Comparison of ENCODE assay signal across 28 mouse cellular contexts in genomic region chr14:79225458-79225857, GRCm38 (mm10). TPM values are rescaled to one million over a fixed set of nuclear protein-coding genes. Genes with fewer than 3 reads are reported as not detected.
DNase-seq lines count a peak whose midpoint lies in the region; ATAC-seq lines count a peak whose summit lies in the region.
"Had no signal": no experiment of that assay in that cellular context is flagged by ENCODE, and none has a peak within 500 bp of the region (broad histone marks: within the 10 kb centered on the region; RNA-seq: fewer than 3 reads in every experiment).

No protein-coding gene starts in this region.

- no peak overlapping the region for H3K4me3 ChIP-seq in heart, embryonic 12.5 days
- H3K4me3 ChIP-seq in lung, embryonic 15.5 days: no peak overlapping the region
- H3K4me3 ChIP-seq in embryonic facial prominence, embryonic 10.5 days: no peak overlapping the region
- no peak overlapping the region for H3K4me3 ChIP-seq in heart, embryonic 16.5 days (ENCODE audit: low read length)
- H3K4me3 ChIP-seq: limb, embryonic 10.5 days; midbrain, embryonic 13.5 days; neural tube, embryonic 13.5 days had no signal

- H3K9ac ChIP-seq in heart, embryonic 12.5 days: no peak overlapping the region
- no peak overlapping the region for H3K9ac ChIP-seq in lung, embryonic 15.5 days
- H3K9ac ChIP-seq in heart, embryonic 16.5 days (ENCODE audit: low read length): no peak overlapping the region
- H3K9ac ChIP-seq: midbrain, embryonic 13.5 days; neural tube, embryonic 13.5 days had no signal

- peaks cover 31% of the 10 kb centered on the region for H3K4me1 ChIP-seq in heart, embryonic 12.5 days (replicated peaks)
- peaks cover 23% of the 10 kb centered on the region for H3K4me1 ChIP-seq in lung, embryonic 15.5 days
- H3K4me1 ChIP-seq in embryonic facial prominence, embryonic 10.5 days: peaks cover 25% of the 10 kb centered on the region
- peaks cover 11% of the 10 kb centered on the region for H3K4me1 ChIP-seq in heart, embryonic 16.5 days (ENCODE audit: control insufficient read depth, insufficient read depth, low read length)
- H3K4me1 ChIP-seq: midbrain, embryonic 13.5 days; neural tube, embryonic 13.5 days had no signal

- peak overlapping the region; percentile 12; the same call in 1 of the 2 replicates for H3K4me2 ChIP-seq in heart, embryonic 12.5 days
- no peak overlapping the region for H3K4me2 ChIP-seq in lung, embryonic 15.5 days
- H3K4me2 ChIP-seq in heart, embryonic 16.5 days (ENCODE audit: low read depth, low read length): peak overlapping the region; percentile 17; the same call in 1 of the 2 replicates
- H3K4me2 ChIP-seq: liver, embryonic 11.5 days; midbrain, embryonic 13.5 days; neural tube, embryonic 13.5 days had no signal

- intact Hi-C loops in heart, postnatal 36 days (cut with DNase I): loop anchor here (5.0 kb wide), 1 partner anchor 43 kb away; no protein-coding TSS in a partner anchor

- peak; percentile 76 for ATAC-seq in heart, embryonic 12.5 days (ENCODE audit: insufficient number of reproducible peaks, low FRiP score)
- no peak for ATAC-seq in lung, embryonic 15.5 days (ENCODE audit: borderline replicate concordance, extremely low read depth, low FRiP score, low TSS enrichment)
- peak; percentile 83 for ATAC-seq in heart, embryonic 16.5 days (replicated peaks; ENCODE audit: extremely low read depth, insufficient read depth, low FRiP score)
- ATAC-seq: forebrain, embryonic 14.5 days; hindbrain, embryonic 16.5 days; midbrain, embryonic 13.5 days had no signal

- H3K9me3 ChIP-seq in heart, embryonic 12.5 days (replicated peaks): no peaks in the 10 kb centered on the region
- no peaks in the 10 kb centered on the region for H3K9me3 ChIP-seq in lung, embryonic 15.5 days
- no peaks in the 10 kb centered on the region for H3K9me3 ChIP-seq in embryonic facial prominence, embryonic 10.5 days
- H3K9me3 ChIP-seq in heart, embryonic 16.5 days (replicated peaks; ENCODE audit: control insufficient read depth, low read length): no peaks in the 10 kb centered on the region
- H3K9me3 ChIP-seq: limb, embryonic 10.5 days; midbrain, embryonic 13.5 days; neural tube, embryonic 13.5 days had no signal

- no peaks in the 10 kb centered on the region for H3K36me3 ChIP-seq in heart, embryonic 12.5 days
- no peaks in the 10 kb centered on the region for H3K36me3 ChIP-seq in lung, embryonic 15.5 days
- no peaks in the 10 kb centered on the region for H3K36me3 ChIP-seq in embryonic facial prominence, embryonic 10.5 days (replicated peaks)
- no peaks in the 10 kb centered on the region for H3K36me3 ChIP-seq in heart, embryonic 16.5 days (ENCODE audit: control insufficient read depth, insufficient read depth)
- H3K36me3 ChIP-seq: limb, embryonic 10.5 days; midbrain, embryonic 13.5 days; neural tube, embryonic 13.5 days had no signal

- H3K27me3 ChIP-seq in heart, embryonic 12.5 days (replicated peaks): peaks cover 39% of the 10 kb centered on the region
- no peaks in the 10 kb centered on the region for H3K27me3 ChIP-seq in lung, embryonic 15.5 days
- H3K27me3 ChIP-seq in embryonic facial prominence, embryonic 10.5 days (replicated peaks; ENCODE audit: low read depth, poor library complexity, severe bottlenecking): no peaks in the 10 kb centered on the region
- 0 out of 2 replicates have a peak, but pooled peaks cover 11% of the 10 kb centered on the region for H3K27me3 ChIP-seq in heart, embryonic 16.5 days (ENCODE audit: control insufficient read depth, insufficient read depth, low read length)
- H3K27me3 ChIP-seq: midbrain, embryonic 13.5 days; neural tube, embryonic 13.5 days had no signal

- 0 out of 2 replicates have a peak overlapping the region, but pooled peaks have one; percentile 14 for H3K27ac ChIP-seq in heart, embryonic 12.5 days (ENCODE audit: poor library complexity, severe bottlenecking)
- peak overlapping the region; percentile 33; the same call in 1 of the 2 replicates for H3K27ac ChIP-seq in lung, embryonic 15.5 days
- H3K27ac ChIP-seq in embryonic facial prominence, embryonic 10.5 days (replicated peaks): 0 out of 2 replicates have a peak overlapping the region, but pooled peaks have one; percentile 11
- H3K27ac ChIP-seq in heart, embryonic 16.5 days (ENCODE audit: low read length): peak overlapping the region; percentile 41
- H3K27ac ChIP-seq: limb, embryonic 10.5 days; midbrain, embryonic 13.5 days; neural tube, embryonic 13.5 days had no signal

- 26% methylated on average over 8 of the region's 8 CpGs for WGBS in heart, embryonic 12.5 days
- 68% methylated on average over 8 of the region's 8 CpGs for WGBS in lung, embryonic 15.5 days
- 74% methylated on average over 8 of the region's 8 CpGs for whole genome bisulfite sequencing in embryonic facial prominence, embryonic 10.5 days
- WGBS in heart, embryonic 16.5 days: 45% methylated on average over 8 of the region's 8 CpGs

- DNase-seq in heart, postnatal 36 days: no peak
- no peak for DNase-seq in lung, postnatal 10 days
- no peak for DNase-seq in embryonic facial prominence, embryonic 10.5 days (ENCODE audit: low spot score)
- no peak for DNase-seq in left cerebral cortex, adult 11 months (ENCODE audit: low spot score)
- DNase-seq: cerebellum, postnatal 36 days; gastrocnemius, postnatal 14 days; kidney, adult 2 months; kidney, postnatal 14 days; lung, adult 18-20 months; thymus, adult 18-20 months had no signal

RNA-seq across cellular contexts. Expression of gene Zfp957, which starts 21.7 kb away (rescaled TPM):
- not detected in 2 replicates for polyA plus RNA-seq in heart, embryonic 12.5 days (2016; fragmentation: Nextera tagmentation; extraction: Ambion mirVana)
- not detected for total RNA-seq in heart, postnatal 36 days (2021)
- polyA plus RNA-seq in lung, embryonic 15.5 days (2015; fragmentation: Nextera tagmentation; extraction: Ambion mirVana): not detected in 2 replicates
- polyA plus RNA-seq in embryonic facial prominence, embryonic 10.5 days (2016; fragmentation: Nextera tagmentation; extraction: Ambion mirVana): not detected in 2 replicates
- polyA plus RNA-seq in heart, embryonic 16.5 days (2015; fragmentation: Nextera tagmentation; extraction: Ambion mirVana): 0.13 TPM in 1 of 2 replicates, not detected in the other
- total RNA-seq: adrenal gland, adult 18-20 months; adrenal gland, postnatal 4 days; gastrocnemius, postnatal 14 days; hematopoietic stem cell, adult 5-6 weeks; left cerebral cortex, adult 8-10 months; megakaryocyte progenitor cell, adult 5-6 weeks had no signal
- polyA plus RNA-seq: C2C12; cerebellum, adult 2 months; forebrain, embryonic 14.5 days; hindbrain, embryonic 16.5 days; kidney, adult 2 months; limb, embryonic 10.5 days; liver, embryonic 11.5 days; midbrain, embryonic 13.5 days; neural tube, embryonic 13.5 days; small intestine, adult 2 months; urinary bladder, adult 2 months had no signal
